Mouse (Mus musculus) activated CD4-positive, CD25-positive, alpha-beta regulatory T cell, adult 9 weeks (primary cell): ENCODE data around the gene Gm7929. TPM values are rescaled to one million over a fixed set of nuclear protein-coding genes. Genes with fewer than 3 reads are reported as not detected.

Experiments
- polyA plus RNA-seq: library from polyadenylated mRNA; unstranded; fragments of 100-300 nt; shearing (Covaris generic); gene quantifications from one replicate; pipeline ENCODE4 v1.2.1, GENCODE M21; 2017

The Gm7929 gene
- not detected for polyA plus RNA-seq

GRCm38 (mm10) chr14:41750514-41750913, at the start of gene Gm7929:
Gene Gm7929, minus strand, starts transcription at chr14:41750614.

GRCm38 (mm10) chr14:41772341-41772740, 21.9 kb upstream of the Gm7929 start, which contains the start of gene Gm47189:
Gene Gm47189, minus strand, starts transcription at chr14:41772441.

GRCm38 (mm10) chr14:41701785-41702184, 48.6 kb downstream of the Gm7929 start, which contains the start of gene Gm8068:
Gene Gm8068, minus strand, starts transcription at chr14:41701885.

Other genes with a start within 250 kb of the Gm7929 start
- gene Gm7970, start 195.0 kb downstream of the Gm7929 start, polyA plus RNA-seq, result not detected
- gene 1700049E17Rik2, start 177.4 kb downstream of the Gm7929 start, polyA plus RNA-seq, result not detected
- not detected for gene Gm3072, start 126.0 kb downstream of the Gm7929 start, polyA plus RNA-seq
- gene Gm3676, start 104.1 kb downstream of the Gm7929 start, polyA plus RNA-seq, result not detected
- gene Gm8068, start 48.7 kb downstream of the Gm7929 start, polyA plus RNA-seq, result not detected
- not detected for gene Gm47189, start 21.8 kb upstream of the Gm7929 start, polyA plus RNA-seq
- not detected for gene Gm7980, start 156.7 kb upstream of the Gm7929 start, polyA plus RNA-seq
- not detected for gene 1700049E17Rik1, start 174.3 kb upstream of the Gm7929 start, polyA plus RNA-seq
- not detected for gene 1700024B05Rik, start 193.4 kb upstream of the Gm7929 start, polyA plus RNA-seq
- not detected for gene Gm6401, start 217.3 kb upstream of the Gm7929 start, polyA plus RNA-seq
- gene Gm3543, start 232.7 kb upstream of the Gm7929 start, polyA plus RNA-seq, result not detected